Comparison of ENCODE assay signal across 8 mouse cellular contexts in genomic region chr4:106910201-106911172, GRCm38 (mm10). TPM values are rescaled to one million over a fixed set of nuclear protein-coding genes. Genes with fewer than 3 reads are reported as not detected.
DNase-seq lines count a peak whose midpoint lies in the region; ATAC-seq lines count a peak whose summit lies in the region.

TSS of gene Ssbp3 (plus strand) at chr4:106910701.

- no peaks in the 10 kb centered on the region for H3K9me3 ChIP-seq in hindbrain, embryonic 13.5 days

- H3K4me2 ChIP-seq in hindbrain, embryonic 13.5 days: peak within 1 kb of the TSS; percentile 97

- peak within 1 kb of the TSS; percentile 100 for H3K4me3 ChIP-seq in hindbrain, embryonic 13.5 days

- H3K27me3 ChIP-seq in hindbrain, embryonic 13.5 days: no peaks in the 10 kb centered on the region

- peaks cover 54% of the 10 kb centered on the region for H3K4me1 ChIP-seq in hindbrain, embryonic 13.5 days (replicated peaks)

- peak; percentile 62 for ATAC-seq in hindbrain, embryonic 13.5 days (ENCODE audit: low FRiP score)

- H3K9ac ChIP-seq in hindbrain, embryonic 13.5 days: peak within 1 kb of the TSS; percentile 100

- under 1% methylated on average over 50 of the region's 51 CpGs for WGBS in hindbrain, embryonic 13.5 days

- H3K27ac ChIP-seq in hindbrain, embryonic 13.5 days: peak within 1 kb of the TSS; percentile 100

- peak; percentile 92 for DNase-seq in NIH3T3 (ENCODE audit: low read depth)
- DNase-seq in cerebellum, adult 9-10 months: peak; percentile 96
- DNase-seq in frontal cortex, postnatal 10 days (ENCODE audit: low spot score in 2 of 2): peak; percentile 48 to 60
- peak in 1 of 2 experiments; percentile 53 for DNase-seq in layer of hippocampus, postnatal 36 days
- DNase-seq in lung, postnatal 25 days (ENCODE audit: low spot score): peak; percentile 90
- DNase-seq in retina, embryonic 14.5 days (ENCODE audit: low spot score): peak; percentile 95
- peak; percentile 72 to 73 for DNase-seq in thymus, postnatal 36 days

- peaks cover 16% of the 10 kb centered on the region for H3K36me3 ChIP-seq in hindbrain, embryonic 13.5 days

RNA-seq across cellular contexts. Expression of gene Ssbp3, which starts in this region (rescaled TPM):
- 179 and 180 TPM in 2 replicates for polyA plus RNA-seq in hindbrain, embryonic 13.5 days (2015; fragmentation: Nextera tagmentation; extraction: Ambion mirVana)
- total RNA-seq in layer of hippocampus, postnatal 36 days (2021): 100 to 1,000 TPM; 144 to 163 TPM
